Mouse (Mus musculus): ENCODE measurements at regions not wholly inside any gene's neighbourhood (a gene's known extent, or its start where the extent isn't known, plus 50 kb on each side); places are given as distances from the start of the nearest gene placed in this dataset.
"Not testable (repeated sequence)": the region's sequence is repeated elsewhere in the genome, so short reads cannot be mapped to it uniquely, and the experiment has no call there.

DNA sequence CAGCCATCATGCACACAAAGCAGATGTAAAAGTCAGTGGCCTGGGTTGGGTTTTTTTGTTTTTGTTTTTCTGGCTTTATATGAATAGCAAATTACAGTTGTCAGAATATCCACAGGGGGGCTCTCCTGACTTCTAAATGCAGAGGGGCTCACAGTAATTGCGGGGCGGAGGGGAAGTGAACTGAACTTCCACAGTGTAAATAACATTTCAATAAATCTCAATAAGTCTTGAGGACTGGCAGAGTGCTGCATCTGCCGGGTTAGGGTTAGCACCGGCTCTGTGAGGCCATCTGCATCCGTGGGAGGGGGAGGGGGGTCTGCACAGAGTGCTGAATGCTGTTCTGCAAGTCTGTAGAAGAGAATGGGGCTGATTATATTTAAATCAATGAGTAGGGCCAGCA lies 50.3 kb upstream of the Arl4c start:
- ATAC-seq (replicated peaks; ENCODE audit: low read depth, poor library complexity, severe bottlenecking): no peak

DNA sequence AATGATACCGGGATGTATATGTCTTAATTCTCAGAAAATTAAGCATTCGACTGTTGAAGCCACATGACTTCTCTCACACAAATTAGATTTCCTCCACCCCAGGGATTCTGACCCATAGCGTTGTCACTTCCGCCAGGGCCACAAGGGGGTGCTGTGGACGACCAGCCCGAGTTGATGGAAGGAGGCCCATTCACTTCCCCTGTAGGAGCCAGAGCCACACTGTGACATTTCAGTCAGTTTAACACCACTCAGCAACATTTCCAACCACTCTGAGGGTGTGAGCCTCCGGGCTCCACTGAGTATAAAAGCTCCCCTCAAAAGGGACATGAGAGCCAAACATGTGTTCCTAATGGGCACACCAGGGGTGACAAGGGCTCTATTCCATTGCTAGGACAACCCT lies 54.6 kb upstream of the Arl4c start:
- peak; percentile 65 for ATAC-seq (replicated peaks; ENCODE audit: low read depth, poor library complexity, severe bottlenecking)

DNA sequence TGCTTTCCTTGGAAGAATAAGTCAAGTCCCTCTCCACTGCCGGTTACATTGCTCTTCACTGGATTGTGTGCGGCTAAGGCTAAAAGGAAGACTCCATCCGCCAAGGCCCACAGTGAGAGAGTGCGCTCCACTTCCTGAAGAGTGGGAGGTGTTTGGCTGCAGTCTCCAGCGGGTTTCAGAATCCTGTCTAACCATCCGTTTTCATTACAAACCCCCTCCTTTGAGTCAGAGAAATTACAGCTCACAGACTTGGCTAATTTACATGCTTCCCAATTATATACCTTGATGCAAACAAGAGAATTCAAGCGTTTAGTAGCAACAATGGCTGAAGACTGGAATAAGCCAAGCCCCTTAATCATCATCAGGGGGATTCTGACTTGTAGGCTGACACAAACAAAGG lies 55.1 kb upstream of the Arl4c start:
- no peak for ATAC-seq (replicated peaks; ENCODE audit: low read depth, poor library complexity, severe bottlenecking)

DNA sequence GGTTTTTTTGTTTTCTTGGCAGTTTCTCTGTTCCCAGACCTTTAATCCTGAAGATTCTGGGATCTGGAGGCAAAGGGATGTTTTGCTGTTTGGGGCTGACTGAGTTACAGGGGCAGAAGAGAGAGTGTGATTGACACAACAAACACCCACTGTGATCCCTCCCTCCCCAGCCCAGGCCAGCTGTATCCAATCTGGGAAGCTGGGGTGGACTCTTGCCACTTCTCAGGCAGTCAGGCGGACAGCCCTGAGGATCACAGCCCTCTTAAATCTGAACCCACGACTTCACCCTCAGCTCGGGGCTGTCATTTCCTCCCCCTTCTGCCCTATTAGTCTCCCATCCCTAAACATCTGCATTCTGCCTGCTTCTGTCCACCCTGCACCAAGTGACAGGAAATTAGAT lies 55.7 kb upstream of the Arl4c start:
- no peak for ATAC-seq (replicated peaks; ENCODE audit: low read depth, poor library complexity, severe bottlenecking)

DNA sequence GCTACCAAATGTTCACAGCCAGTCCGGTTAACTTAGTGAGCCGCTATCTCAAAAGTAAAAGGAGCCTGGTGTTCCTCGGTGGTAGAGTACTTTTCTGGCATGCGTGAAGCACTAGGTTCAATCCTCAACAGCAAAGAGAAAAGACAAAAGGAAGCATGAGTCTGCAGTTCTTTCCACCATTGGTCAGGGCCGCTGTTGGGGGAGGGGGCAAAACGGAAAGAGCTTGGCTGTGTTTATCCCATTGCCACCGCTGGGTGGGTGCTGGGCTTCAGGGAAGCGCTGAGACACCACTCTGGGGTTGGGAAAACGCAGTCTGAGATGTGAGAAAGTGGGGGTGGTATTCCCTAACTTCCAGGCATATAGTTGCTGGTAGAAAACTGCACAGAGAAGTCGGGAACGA lies 58.6 kb upstream of the Arl4c start:
- ATAC-seq (replicated peaks; ENCODE audit: low read depth, poor library complexity, severe bottlenecking): 0 out of 2 replicates have a peak, but pooled peaks have one; percentile 36

DNA sequence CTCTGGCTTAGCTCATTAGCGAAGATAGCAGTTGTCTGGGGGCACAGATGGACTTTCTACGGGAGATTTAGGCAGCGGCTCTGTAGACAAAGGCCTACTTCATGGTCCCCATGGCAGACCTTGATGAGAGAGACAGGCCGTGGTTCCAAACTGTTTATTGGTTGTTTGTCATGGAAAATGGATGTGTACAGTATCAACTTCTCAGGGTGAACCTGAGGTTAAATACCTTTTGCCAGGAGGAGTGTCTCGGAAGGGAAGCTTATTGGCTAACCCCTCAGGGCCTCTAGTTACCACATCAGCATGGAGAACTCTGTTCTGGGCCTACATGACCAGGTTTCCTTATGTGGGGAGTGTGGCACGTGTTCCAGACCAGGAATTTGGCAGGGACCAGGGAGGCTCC lies 59.1 kb upstream of the Arl4c start:
- ATAC-seq (replicated peaks; ENCODE audit: low read depth, poor library complexity, severe bottlenecking): no peak

DNA sequence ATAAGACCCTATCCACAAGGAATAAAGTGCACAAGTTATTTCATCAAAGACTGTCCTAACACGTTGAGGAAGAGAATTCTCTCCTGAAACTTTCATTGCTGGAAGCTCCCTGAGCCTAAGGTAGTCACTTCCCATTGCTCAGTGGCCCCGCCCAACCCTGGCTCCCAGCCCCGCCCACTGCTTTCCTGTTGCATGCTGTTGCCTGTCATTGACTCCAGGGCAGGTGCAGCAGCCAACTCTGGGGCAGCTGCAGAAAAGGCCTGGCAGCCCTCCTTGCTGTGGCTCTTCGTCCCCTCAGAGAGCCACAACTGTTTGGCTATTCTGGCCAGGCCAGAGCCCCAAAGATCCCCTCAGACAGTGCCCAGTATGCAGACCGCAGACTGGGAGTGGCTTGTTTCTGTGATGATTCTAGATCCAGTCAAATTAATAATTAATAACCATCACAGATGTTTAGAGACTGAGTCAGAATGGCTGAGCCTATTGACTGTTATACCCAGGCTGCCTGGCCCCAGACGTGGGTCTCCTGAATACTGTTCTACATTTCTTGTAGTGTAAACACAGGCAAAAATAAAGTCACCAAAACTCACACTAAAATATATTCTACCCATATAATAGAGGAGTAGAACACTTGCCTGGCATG lies 61.8 kb upstream of the Arl4c start:
- 0 out of 2 replicates have a peak, but pooled peaks have one; percentile 62 for ATAC-seq (replicated peaks; ENCODE audit: low read depth, poor library complexity, severe bottlenecking)

DNA sequence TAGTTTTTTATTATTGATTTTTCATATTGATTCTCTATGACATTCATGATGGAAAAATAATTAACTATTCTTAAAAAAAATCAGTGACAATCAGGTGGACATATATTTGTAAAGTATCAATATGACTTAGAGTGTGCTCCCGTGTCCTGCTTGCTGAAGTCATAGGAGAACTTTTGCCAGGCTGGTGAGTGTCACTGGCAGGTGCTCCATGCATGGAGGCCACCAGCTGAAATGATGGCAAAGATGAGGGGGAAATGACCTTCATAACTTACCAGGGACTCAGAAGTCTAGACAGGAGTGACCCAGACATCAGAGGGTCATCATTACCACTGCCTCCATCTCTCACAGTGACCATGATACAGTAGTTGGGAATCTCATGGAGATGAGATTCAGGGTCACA lies 62.5 kb upstream of the Arl4c start:
- ATAC-seq (replicated peaks; ENCODE audit: low read depth, poor library complexity, severe bottlenecking): no peak

DNA sequence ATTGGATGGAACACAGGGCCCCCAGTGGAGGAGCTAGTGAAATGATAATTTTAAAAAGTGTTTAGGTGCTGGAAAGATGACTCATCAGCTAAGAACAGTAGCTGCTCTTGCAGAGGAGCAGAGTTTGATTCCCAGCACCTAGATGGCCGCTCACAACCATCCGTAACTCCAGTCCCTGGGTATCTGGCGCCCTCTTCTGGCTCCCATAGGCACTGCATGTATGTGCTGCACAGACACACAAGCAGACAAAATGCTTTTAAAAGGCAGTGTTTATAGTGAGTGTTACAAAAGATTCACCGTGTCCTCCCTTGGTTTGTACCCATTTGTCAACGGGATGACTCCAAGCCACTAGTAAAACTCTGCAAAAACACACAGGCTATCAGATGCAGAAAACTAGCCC lies 75.0 kb upstream of the Arl4c start:
- no peak for ATAC-seq (replicated peaks; ENCODE audit: low read depth, poor library complexity, severe bottlenecking)

DNA sequence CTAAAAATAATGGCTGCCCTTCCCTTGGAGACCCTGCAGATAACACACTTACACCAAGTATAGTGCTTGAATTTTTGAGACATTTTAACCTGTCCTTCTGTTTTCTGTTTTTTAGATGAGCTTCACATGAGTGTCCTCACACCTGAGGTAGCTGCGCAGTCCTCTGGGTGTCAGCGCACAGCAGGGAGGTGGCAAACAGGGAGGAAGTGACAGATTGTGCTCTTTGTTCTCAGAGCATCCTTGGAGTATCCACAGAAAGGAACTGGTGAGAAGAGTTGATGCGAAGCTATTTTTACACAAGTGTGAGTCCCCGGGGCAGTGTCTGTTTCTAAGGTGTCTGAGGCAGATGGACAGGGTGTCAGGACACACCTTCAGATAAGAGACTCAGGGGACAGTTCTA lies 78.2 kb upstream of the Arl4c start:
- no peak for ATAC-seq (replicated peaks; ENCODE audit: low read depth, poor library complexity, severe bottlenecking)

DNA sequence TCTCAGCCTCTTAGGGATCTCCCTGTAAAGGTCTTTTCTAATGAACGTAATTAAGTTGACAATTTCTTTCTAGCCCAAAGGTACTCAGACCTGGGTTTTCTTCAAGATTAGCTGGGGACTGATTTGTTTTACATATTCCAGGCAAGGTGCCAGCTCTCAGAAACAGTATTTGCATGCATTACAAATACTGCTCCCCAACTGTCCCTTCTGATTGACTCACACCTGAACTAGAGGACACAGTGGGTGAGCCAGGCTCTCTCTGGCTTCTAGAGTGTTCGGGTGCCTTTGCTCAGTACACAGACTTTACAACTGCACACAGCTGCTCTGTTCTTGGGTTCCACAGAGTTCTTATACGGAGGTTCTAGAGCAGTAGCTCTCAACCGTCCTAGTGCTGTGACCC lies 81.1 kb upstream of the Arl4c start:
- ATAC-seq (replicated peaks; ENCODE audit: low read depth, poor library complexity, severe bottlenecking): no peak

DNA sequence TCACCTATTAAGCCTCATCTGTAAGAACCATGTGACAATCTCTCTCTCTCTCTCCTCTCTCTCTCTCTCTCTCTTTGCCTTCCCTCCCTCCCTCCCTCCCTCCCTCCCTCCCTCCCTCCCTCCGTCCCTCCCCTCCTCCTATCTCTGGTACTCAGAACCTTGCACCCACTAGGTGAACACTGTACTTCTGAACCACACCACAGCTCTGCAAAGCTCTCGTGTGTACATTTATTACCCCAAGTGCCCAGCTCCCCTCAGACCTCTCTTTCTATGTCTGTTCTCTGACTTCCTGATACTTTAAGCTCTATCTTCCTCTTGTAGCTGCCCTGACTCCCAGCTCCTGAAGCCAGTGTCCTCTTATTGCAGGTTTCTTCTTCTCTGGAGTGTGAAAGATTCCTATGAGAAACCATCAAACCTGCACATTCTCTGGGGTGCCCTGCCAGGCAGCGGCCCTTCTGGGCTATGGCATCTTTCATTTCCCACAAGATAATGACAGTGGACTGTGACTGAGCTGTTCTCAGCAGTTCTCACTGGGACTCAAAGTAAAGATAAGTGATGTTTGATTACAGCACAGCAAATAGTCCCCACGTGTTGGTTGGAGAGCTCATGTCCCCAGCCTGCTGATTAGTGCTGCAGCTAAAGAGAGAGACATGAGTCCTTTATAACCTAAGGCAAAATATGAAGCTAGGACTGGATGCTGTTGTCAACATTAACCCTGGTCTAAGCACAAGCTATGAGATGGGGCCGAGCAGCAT lies 83.0 kb upstream of the Arl4c start:
- ATAC-seq (replicated peaks; ENCODE audit: low read depth, poor library complexity, severe bottlenecking): peak; percentile 36; the same call in 1 of the 2 replicates

DNA sequence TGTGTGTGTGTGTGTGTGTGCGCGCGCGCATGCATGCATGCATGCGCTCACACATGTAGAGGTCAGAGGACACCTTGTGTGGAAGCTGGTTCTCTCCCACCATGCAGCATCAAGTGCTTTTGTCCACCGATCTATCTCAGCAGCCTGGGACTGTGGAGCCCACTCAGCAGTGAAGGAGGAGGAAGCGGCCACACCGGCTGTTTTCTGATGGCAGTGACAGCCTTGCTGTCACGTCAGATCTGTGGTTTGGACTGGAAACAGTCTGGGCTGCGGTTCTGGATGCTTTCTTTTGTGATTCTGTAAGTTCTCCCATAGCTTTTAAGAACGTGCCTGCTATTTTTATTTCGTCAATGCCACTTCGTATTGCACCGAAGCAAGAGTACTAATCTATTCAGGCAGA lies 84.0 kb upstream of the Arl4c start:
- ATAC-seq (replicated peaks; ENCODE audit: low read depth, poor library complexity, severe bottlenecking): peak; percentile 80

DNA sequence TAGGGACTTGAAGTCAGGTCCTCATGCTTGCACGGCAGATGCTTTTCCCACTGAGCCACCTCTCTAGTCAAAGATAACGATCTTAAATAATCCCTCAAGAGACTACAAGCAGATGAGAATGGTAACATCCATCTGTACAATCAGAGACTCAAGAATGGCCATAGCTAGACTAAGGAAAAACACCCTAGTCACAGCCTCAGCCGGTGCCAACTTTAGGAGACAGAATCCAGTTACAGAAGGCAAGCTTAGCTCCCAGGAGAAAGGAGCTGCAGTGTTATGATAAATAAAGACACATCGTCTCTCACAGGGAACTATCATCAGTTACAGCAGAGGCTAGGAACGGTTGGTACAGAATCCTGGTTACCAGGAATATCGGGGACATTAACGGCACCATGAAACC lies 88.7 kb upstream of the Arl4c start:
- no peak for ATAC-seq (replicated peaks; ENCODE audit: low read depth, poor library complexity, severe bottlenecking)

DNA sequence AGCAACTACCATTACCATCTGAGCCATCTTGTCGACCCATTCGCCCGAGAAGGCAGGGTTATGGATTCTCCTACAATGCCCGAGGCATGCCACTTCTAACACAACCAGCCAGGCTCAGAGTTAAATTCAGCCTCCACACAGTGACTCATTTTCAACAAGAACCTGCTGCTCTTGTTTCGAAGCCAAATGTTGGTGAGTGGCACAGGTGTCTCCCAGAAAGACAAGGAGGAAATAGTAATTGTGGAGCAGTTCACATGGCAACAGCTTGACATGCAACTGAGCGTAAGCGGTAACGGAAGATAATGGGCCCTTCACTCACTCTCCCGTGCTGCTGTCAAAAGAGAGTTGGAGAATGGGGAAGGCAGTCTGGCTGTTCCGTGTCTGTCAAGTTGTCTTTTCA lies 92.9 kb upstream of the Arl4c start:
- ATAC-seq (replicated peaks; ENCODE audit: low read depth, poor library complexity, severe bottlenecking): no peak

DNA sequence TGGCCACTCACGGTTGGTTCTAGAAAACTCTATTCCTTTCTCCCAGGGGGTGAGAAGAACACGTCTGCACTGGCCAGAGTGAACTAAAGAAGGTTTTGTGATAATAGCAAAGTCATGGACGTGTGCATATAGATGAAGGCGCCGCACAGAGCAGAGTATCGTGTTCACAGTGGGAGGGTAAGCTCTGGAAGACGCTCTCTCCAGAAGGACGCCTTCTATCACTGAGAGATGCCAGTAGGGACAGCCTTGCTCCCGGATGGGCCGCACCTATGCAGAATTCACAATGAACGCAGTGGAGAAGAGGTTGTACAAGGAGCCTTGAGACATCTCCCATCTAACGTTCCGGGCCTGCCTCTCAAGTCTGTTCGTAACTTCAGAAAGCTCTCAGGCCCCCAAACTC lies 96.5 kb upstream of the Arl4c start:
- no peak for ATAC-seq (replicated peaks; ENCODE audit: low read depth, poor library complexity, severe bottlenecking)

DNA sequence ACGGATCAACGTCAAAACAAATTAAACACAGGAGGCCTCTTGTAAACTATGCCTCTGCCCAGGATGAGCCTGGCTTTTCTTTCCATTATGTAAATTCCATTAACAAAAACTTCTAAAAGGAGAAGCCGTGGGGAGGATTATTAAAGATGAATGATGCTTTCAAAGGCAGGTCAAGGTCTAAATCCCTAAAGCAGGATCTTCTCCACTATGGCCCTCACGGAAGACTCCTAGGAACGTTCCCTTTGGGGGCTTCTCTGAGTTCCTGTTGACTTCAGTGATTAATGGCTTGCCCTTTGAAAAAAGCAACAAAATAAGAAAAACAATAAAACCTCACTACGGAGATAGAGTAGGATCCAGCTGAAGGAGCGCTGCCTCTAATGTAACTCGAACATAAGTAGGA lies 96.9 kb upstream of the Arl4c start:
- ATAC-seq (replicated peaks; ENCODE audit: low read depth, poor library complexity, severe bottlenecking): no peak

DNA sequence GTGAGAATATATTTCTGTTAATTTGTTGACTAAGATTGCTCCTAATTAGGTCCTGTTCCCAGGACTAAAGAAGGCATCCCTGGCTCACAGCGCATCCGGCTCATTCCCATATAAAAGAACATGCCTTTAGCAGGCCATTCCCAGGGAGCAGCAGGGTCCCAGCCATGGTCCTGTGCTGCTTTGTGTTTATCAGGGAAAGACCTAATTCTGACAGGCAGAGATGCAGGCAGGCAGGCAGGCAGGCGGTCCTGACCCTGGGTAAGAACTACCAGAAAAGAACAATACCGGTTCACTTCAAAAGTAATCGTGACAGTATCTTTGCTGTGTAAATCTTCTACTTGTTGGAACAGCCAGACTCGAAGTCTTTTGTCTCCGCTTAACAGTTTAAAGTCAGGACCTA lies 97.3 kb upstream of the Arl4c start:
- ATAC-seq (replicated peaks; ENCODE audit: low read depth, poor library complexity, severe bottlenecking): no peak

DNA sequence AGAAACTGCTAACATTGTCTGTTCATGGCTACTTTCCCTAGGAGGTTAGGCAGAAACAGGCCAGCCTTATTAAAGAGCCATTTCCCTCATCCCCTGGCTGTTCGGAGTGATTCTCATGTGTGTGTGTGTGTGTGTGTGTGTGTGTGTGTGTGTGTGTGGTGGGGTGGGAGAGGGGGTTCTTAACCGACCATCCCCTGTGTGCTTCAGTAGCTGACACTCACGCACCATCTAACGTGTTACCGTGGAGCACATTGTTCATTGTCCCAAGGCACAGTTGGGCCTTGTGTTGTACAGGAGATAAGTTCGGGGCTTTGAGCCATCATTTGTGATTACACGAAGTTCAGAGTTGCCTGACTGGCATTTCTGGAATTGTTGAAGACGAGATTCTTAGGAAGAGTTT lies 97.8 kb upstream of the Arl4c start:
- no peak for ATAC-seq (replicated peaks; ENCODE audit: low read depth, poor library complexity, severe bottlenecking)

DNA sequence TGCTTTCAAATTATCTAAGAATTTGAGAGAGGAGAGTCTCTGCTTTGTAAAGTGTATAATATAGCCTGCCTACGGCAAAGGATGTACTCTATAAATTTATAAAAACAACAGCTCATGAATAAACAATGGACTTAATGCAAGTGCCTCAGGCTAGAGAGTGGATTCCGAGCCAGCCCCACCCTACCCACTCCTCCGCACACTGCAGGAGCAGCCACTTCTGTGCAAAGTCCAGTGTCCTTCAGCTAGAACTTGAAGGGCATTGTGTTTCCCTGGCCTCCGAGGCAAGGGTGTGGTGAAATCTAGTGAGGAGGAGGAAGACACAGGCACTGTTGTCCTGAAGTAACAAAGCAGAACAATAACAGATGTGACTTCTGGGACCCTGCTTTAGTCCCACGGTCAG lies 98.4 kb upstream of the Arl4c start:
- no peak for ATAC-seq (replicated peaks; ENCODE audit: low read depth, poor library complexity, severe bottlenecking)

DNA sequence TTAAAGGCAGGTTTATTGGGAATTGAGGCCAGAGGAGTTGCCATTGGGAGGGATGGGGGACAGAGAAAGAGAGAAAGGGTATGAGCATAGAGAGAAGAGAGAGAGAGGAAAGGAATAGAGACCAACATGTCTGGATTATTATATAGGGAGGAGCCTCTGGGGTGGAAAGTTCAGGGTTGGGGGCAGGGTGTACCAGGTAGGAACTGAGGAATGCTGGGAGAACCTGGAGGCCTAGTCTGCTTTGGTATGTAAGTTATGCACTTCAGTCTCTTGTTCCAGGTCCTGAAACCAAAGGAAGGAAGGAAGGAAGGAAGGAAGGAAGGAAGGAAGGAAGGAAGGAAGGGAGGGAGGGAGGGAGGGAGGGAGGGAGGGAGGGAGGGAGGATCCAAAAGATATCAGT lies 99.1 kb upstream of the Arl4c start:
- ATAC-seq (replicated peaks; ENCODE audit: low read depth, poor library complexity, severe bottlenecking): not testable (repeated sequence)

DNA sequence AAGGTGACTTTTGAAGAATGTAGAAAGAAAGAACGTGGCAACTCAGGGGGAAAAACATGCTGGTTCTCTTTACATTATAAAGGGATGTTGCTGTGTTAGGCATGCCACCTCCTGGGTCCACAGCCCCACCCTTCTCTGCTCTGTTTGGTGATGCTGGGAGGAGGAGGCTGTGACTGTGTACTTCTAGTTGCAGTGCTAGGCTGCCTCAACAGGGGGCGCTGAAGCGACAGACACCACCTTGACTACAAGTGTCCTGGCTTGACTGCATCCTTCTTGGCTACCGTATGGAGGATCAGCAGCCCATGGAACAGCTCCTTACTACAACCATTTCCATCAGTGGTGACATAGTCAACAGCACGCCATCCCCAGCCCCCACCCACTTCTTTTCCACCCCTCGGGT lies 104.9 kb upstream of the Arl4c start:
- ATAC-seq (replicated peaks; ENCODE audit: low read depth, poor library complexity, severe bottlenecking): no peak
